Mouse (Mus musculus) spleen, adult 2 months (tissue): ENCODE results near the gene Kras.

Source experiments
- CTCF ChIP-seq: fragments of 200-500 bp; IDR thresholded peaks from 2 replicates; pipeline ENCODE4 v1.5.1; 2011; ENCODE audit warnings: mild to moderate bottlenecking, inconsistent platforms; ENCODE audit not compliant: insufficient read depth, insufficient read length, insufficient replicate concordance; ENCODE audit errors: extremely low read depth
- POLR2A ChIP-seq: fragments of 200-500 bp; IDR thresholded peaks from 2 replicates; pipeline ENCODE4 v1.6.1; 2011; ENCODE audit warnings: low read depth, low read length, inconsistent platforms

DNA sequence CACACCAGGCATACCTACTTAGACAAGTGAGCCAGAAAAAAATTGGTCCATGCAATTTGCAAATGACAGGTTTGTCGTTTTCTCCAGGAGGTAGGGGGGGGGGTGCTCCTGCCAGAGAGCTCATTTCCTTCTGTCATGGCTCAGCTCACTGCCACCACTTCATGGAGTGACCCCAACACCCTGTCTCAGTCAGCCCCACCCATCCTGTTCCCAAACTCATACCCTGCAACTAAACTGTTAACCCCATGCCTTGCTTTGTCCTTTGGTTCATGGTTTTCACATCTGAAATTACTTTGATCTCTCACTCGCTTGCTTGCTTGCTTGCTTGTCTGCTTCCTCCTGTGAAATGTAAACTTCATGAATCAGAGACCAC, 6.6 kb upstream of the Kras start:
- TF ChIP-seq POLR2A, result no peak
- TF ChIP-seq CTCF, result no peak
